Mouse (Mus musculus) cerebellum, adult 9-11 months (tissue): Measurements from ENCODE around the gene Vdac1.

ENCODE experiments used
- DNase-seq: peaks from one replicate; pipeline ENCODE4 v3.0.0; 2022

Vdac1 gene

DNA sequence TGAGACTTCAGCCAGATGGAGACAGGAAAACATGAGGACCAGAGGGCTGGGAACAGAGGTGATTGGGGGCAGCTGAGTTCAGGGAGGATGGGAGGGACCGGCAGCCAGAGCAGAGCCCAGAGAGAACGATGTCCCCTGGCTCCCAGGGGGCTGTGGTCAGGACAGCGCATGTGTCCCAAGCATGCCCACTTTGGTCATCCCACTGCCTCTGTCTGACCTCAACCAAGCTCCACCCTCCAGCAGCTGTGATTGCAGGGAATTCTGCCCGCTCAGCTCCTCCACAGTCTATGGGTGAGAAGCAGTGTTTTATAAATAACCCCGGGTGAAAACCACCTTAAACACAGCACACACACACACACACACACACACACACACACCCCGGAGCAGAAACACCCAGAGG is 68.8 kb downstream of the Vdac1 start:
- DNase-seq, result no peak

- DNase-seq, result no peak
Observed at GRCm38 (mm10) chr11:52431594-52431993, 70.9 kb downstream of the Vdac1 start.

GRCm38 (mm10) chr11:52432148-52432547 is 71.5 kb downstream of the Vdac1 start:
- DNase-seq, result no peak

- no peak for DNase-seq
Observed at GRCm38 (mm10) chr11:52433076-52433796, 72.6 kb downstream of the Vdac1 start.

GRCm38 (mm10) chr11:52433797-52434195 is 73.1 kb downstream of the Vdac1 start:
- no peak for DNase-seq

DNA sequence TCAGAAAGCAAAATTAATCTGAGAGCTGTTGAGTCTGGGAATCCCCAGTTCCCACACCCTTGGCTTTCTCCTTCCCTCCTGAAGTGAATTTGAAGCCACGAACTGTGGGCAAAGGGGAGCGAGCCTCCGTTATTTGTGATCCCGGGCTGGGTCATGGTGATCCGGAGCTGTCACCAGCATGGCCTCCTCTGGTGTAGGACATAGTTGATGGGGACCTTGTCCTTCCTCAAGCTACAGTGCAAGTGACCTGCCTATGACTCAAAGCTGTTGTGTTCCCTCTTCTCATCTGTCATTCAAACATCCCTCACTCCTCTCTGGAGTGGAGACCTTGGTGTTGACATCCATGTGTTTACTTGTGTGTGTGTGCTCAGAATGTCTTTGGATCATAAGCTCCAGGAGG is 74.8 kb downstream of the Vdac1 start:
- no peak for DNase-seq

GRCm38 (mm10) chr11:52437123-52437522 is 76.5 kb downstream of the Vdac1 start:
- DNase-seq, result no peak
